Mouse (Mus musculus): ENCODE data around the gene Ccs. TPM values are rescaled to one million over a fixed set of nuclear protein-coding genes. Genes with fewer than 3 reads are reported as not detected.

Gene Ccs
- polyA plus RNA-seq, 1 experiment from 2014 or later = 36.5 TPM

- Histone ChIP-seq H3K27ac (replicated peaks; ENCODE audit: low read depth, low read length) (no peak overlapping the region), H3K4me1 (ENCODE audit: control insufficient read depth, insufficient read depth, low read length) (peaks cover 4% of the 10 kb centered on the region; the same call in 1 of the 2 replicates), H3K9me3 (ENCODE audit: control insufficient read depth, low read length) (no peaks in the 10 kb centered on the region), H3K36me3 (ENCODE audit: control insufficient read depth, insufficient read depth, low read length) (peaks cover 55% of the 10 kb centered on the region), H3K4me2 (ENCODE audit: low read length) (no peak overlapping the region), H3K4me3 (replicated peaks; ENCODE audit: low read depth, low read length) (no peak overlapping the region), H3K9ac (replicated peaks; ENCODE audit: low read length) (no peak overlapping the region), H3K27me3 (ENCODE audit: control insufficient read depth, insufficient read depth, low read length) (no peaks in the 10 kb centered on the region)
- 76% methylated on average over 10 of the region's 10 CpGs for WGBS
- DNase-seq (no peak), ATAC-seq (ENCODE audit: low FRiP score, low TSS enrichment) (no peak)
These were observed 35.8 kb downstream of the Ccs start for GRCm38 (mm10) chr19:4803283-4803682.

GRCm38 (mm10) chr19:4802691-4803091 lies 36.4 kb downstream of the Ccs start:
- DNase-seq = no peak
- ATAC-seq (ENCODE audit: low FRiP score, low TSS enrichment) = no peak
- 90% methylated on average over 7 of the region's 7 CpGs for WGBS
- Histone ChIP-seq H3K4me1 (ENCODE audit: control insufficient read depth, insufficient read depth, low read length) (no peaks in the 10 kb centered on the region), H3K4me2 (ENCODE audit: low read length) (no peak overlapping the region), H3K9me3 (ENCODE audit: control insufficient read depth, low read length) (no peaks in the 10 kb centered on the region), H3K9ac (replicated peaks; ENCODE audit: low read length) (no peak overlapping the region), H3K4me3 (replicated peaks; ENCODE audit: low read depth, low read length) (no peak overlapping the region), H3K36me3 (ENCODE audit: control insufficient read depth, insufficient read depth, low read length) (peaks cover 59% of the 10 kb centered on the region), H3K27me3 (ENCODE audit: control insufficient read depth, insufficient read depth, low read length) (no peaks in the 10 kb centered on the region), H3K27ac (replicated peaks; ENCODE audit: low read depth, low read length) (no peak overlapping the region)

- WGBS = 94% methylated on average over 5 of the region's 5 CpGs
- Histone ChIP-seq H3K4me1 (ENCODE audit: control insufficient read depth, insufficient read depth, low read length) (0 out of 2 replicates have a peak, but pooled peaks cover 3% of the 10 kb centered on the region), H3K9ac (replicated peaks; ENCODE audit: low read length) (no peak overlapping the region), H3K4me3 (replicated peaks; ENCODE audit: low read depth, low read length) (no peak overlapping the region), H3K27me3 (ENCODE audit: control insufficient read depth, insufficient read depth, low read length) (no peaks in the 10 kb centered on the region), H3K36me3 (ENCODE audit: control insufficient read depth, insufficient read depth, low read length) (peaks cover 59% of the 10 kb centered on the region), H3K4me2 (ENCODE audit: low read length) (no peak overlapping the region), H3K9me3 (ENCODE audit: control insufficient read depth, low read length) (no peaks in the 10 kb centered on the region), H3K27ac (replicated peaks; ENCODE audit: low read depth, low read length) (no peak overlapping the region)
- no peak for DNase-seq
- ATAC-seq (ENCODE audit: low FRiP score, low TSS enrichment) = no peak
These were observed 40.0 kb downstream of the Ccs start for GRCm38 (mm10) chr19:4799083-4799482.

- Histone ChIP-seq H3K4me1 (ENCODE audit: control insufficient read depth, insufficient read depth, low read length) (peaks cover 4% of the 10 kb centered on the region; the same call in 1 of the 2 replicates), H3K27ac (replicated peaks; ENCODE audit: low read depth, low read length) (no peak overlapping the region), H3K4me3 (replicated peaks; ENCODE audit: low read depth, low read length) (no peak overlapping the region), H3K9ac (replicated peaks; ENCODE audit: low read length) (no peak overlapping the region), H3K4me2 (ENCODE audit: low read length) (no peak overlapping the region), H3K9me3 (ENCODE audit: control insufficient read depth, low read length) (no peaks in the 10 kb centered on the region), H3K27me3 (ENCODE audit: control insufficient read depth, insufficient read depth, low read length) (no peaks in the 10 kb centered on the region), H3K36me3 (ENCODE audit: control insufficient read depth, insufficient read depth, low read length) (peaks cover 49% of the 10 kb centered on the region)
- WGBS = 95% methylated on average over 2 of the region's 2 CpGs
- ATAC-seq (ENCODE audit: low FRiP score, low TSS enrichment) = no peak
- no peak for DNase-seq
These were observed 41.3 kb downstream of the Ccs start for GRCm38 (mm10) chr19:4797846-4798245.

- H3K27me3 ChIP-seq (ENCODE audit: control insufficient read depth, insufficient read depth, low read length) = no peaks in the 10 kb centered on the region
- no peak overlapping the region for H3K9ac ChIP-seq (replicated peaks; ENCODE audit: low read length)
- H3K4me3 ChIP-seq (replicated peaks; ENCODE audit: low read depth, low read length) = no peak overlapping the region
- H3K4me1 ChIP-seq (ENCODE audit: control insufficient read depth, insufficient read depth, low read length) = peaks cover 20% of the 10 kb centered on the region
- DNase-seq (no peak), ATAC-seq (ENCODE audit: low FRiP score, low TSS enrichment) (no peak)
- peaks cover 43% of the 10 kb centered on the region for H3K36me3 ChIP-seq (ENCODE audit: control insufficient read depth, insufficient read depth, low read length)
- WGBS = 79% methylated on average over 1 of the region's 1 CpGs
- H3K4me2 ChIP-seq (ENCODE audit: low read length) = no peak overlapping the region
- no peaks in the 10 kb centered on the region for H3K9me3 ChIP-seq (ENCODE audit: control insufficient read depth, low read length)
- H3K27ac ChIP-seq (replicated peaks; ENCODE audit: low read depth, low read length) = no peak overlapping the region
These were observed 43.2 kb downstream of the Ccs start for GRCm38 (mm10) chr19:4795929-4796328.

- Histone ChIP-seq H3K4me1 (ENCODE audit: control insufficient read depth, insufficient read depth, low read length) (peaks cover 39% of the 10 kb centered on the region), H3K9ac (replicated peaks; ENCODE audit: low read length) (peak within 1 kb of the TSS; percentile 74), H3K27me3 (ENCODE audit: control insufficient read depth, insufficient read depth, low read length) (no peaks in the 10 kb centered on the region), H3K27ac (replicated peaks; ENCODE audit: low read depth, low read length) (peak within 1 kb of the TSS; percentile 87), H3K36me3 (ENCODE audit: control insufficient read depth, insufficient read depth, low read length) (peaks cover 36% of the 10 kb centered on the region), H3K4me2 (ENCODE audit: low read length) (peak within 1 kb of the TSS; percentile 90), H3K9me3 (ENCODE audit: control insufficient read depth, low read length) (no peaks in the 10 kb centered on the region), H3K4me3 (replicated peaks; ENCODE audit: low read depth, low read length) (peak within 1 kb of the TSS; percentile 83)
- WGBS = under 1% methylated on average over 31 of the region's 31 CpGs
- peak; percentile 98 for DNase-seq
- peak; percentile 98 for ATAC-seq (ENCODE audit: low FRiP score, low TSS enrichment)
These were observed 45.2 kb downstream of the Ccs start, which contains the start of gene Rbm4 for GRCm38 (mm10) chr19:4793831-4794422. Rbm4 (minus strand) TSS chr19:4793901.

GRCm38 (mm10) chr19:4793281-4793830 lies 45.8 kb downstream of the Ccs start:
- DNase-seq (peak; percentile 44), ATAC-seq (ENCODE audit: low FRiP score, low TSS enrichment) (peak; percentile 32; the same call in 1 of the 2 replicates)
- H3K4me1 ChIP-seq (ENCODE audit: control insufficient read depth, insufficient read depth, low read length) = peaks cover 42% of the 10 kb centered on the region
- H3K9ac ChIP-seq (replicated peaks; ENCODE audit: low read length) = peak overlapping the region; percentile 74
- H3K9me3 ChIP-seq (ENCODE audit: control insufficient read depth, low read length) = no peaks in the 10 kb centered on the region
- H3K36me3 ChIP-seq (ENCODE audit: control insufficient read depth, insufficient read depth, low read length) = peaks cover 35% of the 10 kb centered on the region
- peak overlapping the region; percentile 83 for H3K4me3 ChIP-seq (replicated peaks; ENCODE audit: low read depth, low read length)
- H3K27ac ChIP-seq (replicated peaks; ENCODE audit: low read depth, low read length) = peak overlapping the region; percentile 87
- WGBS = 2% methylated on average over 16 of the region's 16 CpGs
- H3K4me2 ChIP-seq (ENCODE audit: low read length) = peak overlapping the region; percentile 90
- H3K27me3 ChIP-seq (ENCODE audit: control insufficient read depth, insufficient read depth, low read length) = no peaks in the 10 kb centered on the region

- peaks cover 34% of the 10 kb centered on the region for H3K4me1 ChIP-seq (ENCODE audit: control insufficient read depth, insufficient read depth, low read length)
- no peak for DNase-seq
- H3K9ac ChIP-seq (replicated peaks; ENCODE audit: low read length) = no peak overlapping the region
- H3K36me3 ChIP-seq (ENCODE audit: control insufficient read depth, insufficient read depth, low read length) = peaks cover 88% of the 10 kb centered on the region
- ATAC-seq (ENCODE audit: low FRiP score, low TSS enrichment) = no peak
- no peaks in the 10 kb centered on the region for H3K9me3 ChIP-seq (ENCODE audit: control insufficient read depth, low read length)
- no peak overlapping the region for H3K27ac ChIP-seq (replicated peaks; ENCODE audit: low read depth, low read length)
- 95% methylated on average over 2 of the region's 2 CpGs for WGBS
- H3K27me3 ChIP-seq (ENCODE audit: control insufficient read depth, insufficient read depth, low read length) = no peaks in the 10 kb centered on the region
- no peak overlapping the region for H3K4me3 ChIP-seq (replicated peaks; ENCODE audit: low read depth, low read length)
- no peak overlapping the region for H3K4me2 ChIP-seq (ENCODE audit: low read length)
These were observed 52.8 kb downstream of the Ccs start for GRCm38 (mm10) chr19:4786313-4786712.

GRCm38 (mm10) chr19:4785206-4785605 lies 53.9 kb downstream of the Ccs start:
- Histone ChIP-seq H3K9ac (replicated peaks; ENCODE audit: low read length) (no peak overlapping the region), H3K27me3 (ENCODE audit: control insufficient read depth, insufficient read depth, low read length) (no peaks in the 10 kb centered on the region), H3K36me3 (ENCODE audit: control insufficient read depth, insufficient read depth, low read length) (peaks cover 84% of the 10 kb centered on the region), H3K27ac (replicated peaks; ENCODE audit: low read depth, low read length) (no peak overlapping the region), H3K4me3 (replicated peaks; ENCODE audit: low read depth, low read length) (no peak overlapping the region), H3K4me2 (ENCODE audit: low read length) (no peak overlapping the region), H3K9me3 (ENCODE audit: control insufficient read depth, low read length) (no peaks in the 10 kb centered on the region), H3K4me1 (ENCODE audit: control insufficient read depth, insufficient read depth, low read length) (peaks cover 23% of the 10 kb centered on the region)
- ATAC-seq (ENCODE audit: low FRiP score, low TSS enrichment) (no peak), DNase-seq (no peak)
- WGBS = 90% methylated on average over 7 of the region's 7 CpGs
